Mouse (Mus musculus): ENCODE measurements around the gene Ppp2r1b. TPM values are rescaled to one million over a fixed set of nuclear protein-coding genes. Genes with fewer than 3 reads are reported as not detected.

The Ppp2r1b gene
- total and polyA plus RNA-seq, 3 experiments: 39.6 to 66.6 (median 42.1) TPM

DNA sequence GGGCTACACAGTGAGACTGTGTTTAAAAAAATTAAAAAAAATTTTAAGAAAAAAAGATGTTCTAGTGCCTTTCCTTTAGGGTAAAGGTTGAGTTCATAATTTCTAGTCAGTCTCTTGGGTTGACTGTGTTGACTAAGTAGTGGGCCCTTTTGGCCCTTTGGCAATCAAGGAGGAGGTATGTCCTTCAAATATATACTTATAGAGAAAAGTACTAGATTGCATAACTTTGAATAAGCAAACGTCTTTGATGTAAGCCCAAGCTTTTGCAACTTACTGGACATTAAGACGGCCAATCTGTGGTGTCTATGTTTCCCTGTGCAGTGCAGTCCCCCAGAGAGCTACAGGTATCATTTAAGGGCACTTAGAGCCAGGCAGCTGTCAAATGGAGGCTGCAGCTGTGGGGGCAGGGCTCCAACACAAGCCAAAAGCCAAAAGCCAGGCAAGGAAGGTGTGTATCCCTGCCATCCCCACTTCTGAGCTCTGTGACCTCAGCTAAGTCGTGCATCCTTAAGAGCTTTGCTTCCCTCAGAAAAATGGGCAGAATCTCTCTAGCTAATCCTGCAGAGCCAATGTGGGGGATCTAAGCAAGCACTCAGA, 45.5 kb downstream of the Ppp2r1b start:
- Histone ChIP-seq H3K4me3 (replicated peaks in 1 of 3; ENCODE audit: low read depth in 2 of 3, low read length in 2 of 3, poor library complexity in 1 of 3) (no peak overlapping the region), H3K27me3 (replicated peaks) (no peaks in the 10 kb centered on the region), H3K4me2 (ENCODE audit: insufficient read depth, low read depth, poor library complexity, severe bottlenecking) (no peak overlapping the region), H3K27ac (ENCODE audit: insufficient read depth, low read depth) (no peak overlapping the region), H3K36me3 (replicated peaks in 1 of 2; ENCODE audit: control insufficient read depth in 1 of 2, insufficient read depth in 1 of 2, low read length in 1 of 2) (peaks cover 44 to 87% of the 10 kb centered on the region in 2 experiments), H3K9me3 (replicated peaks; ENCODE audit: low read length) (no peaks in the 10 kb centered on the region), H3K4me1 (ENCODE audit: control insufficient read depth in 1 of 2, insufficient read depth in 2 of 2) (peaks cover 0 to 4% of the 10 kb centered on the region in 2 experiments; a peak in 1 of 4 replicates), H3K9ac (ENCODE audit: insufficient read depth, low read depth) (no peak overlapping the region), H3K79me2 (replicated peaks; ENCODE audit: control insufficient read depth, extremely low read depth, insufficient read depth, poor library complexity, severe bottlenecking) (no peaks in the 10 kb centered on the region; the same call in 1 of the 2 replicates)
- TF ChIP-seq TBP (conservative IDR thresholded peaks at IDR 0.05; ENCODE audit: low read depth, low read length): no peak
- no peak for TF ChIP-seq USF2 (conservative IDR thresholded peaks at IDR 0.05; ENCODE audit: low read depth, low read length)
- no peak for DNase-seq (ENCODE audit: extremely low read depth)
- dilution Hi-C loops (cut with MboI; ENCODE audit: extremely low pct_ligation_motif_present, extremely low pct_unique_long_range_greater_than_20kb, low sequenced_read_pairs): no loop called here
- in situ Hi-C loops (cut with MboI; ENCODE audit: low pct_ligation_motif_present, low pct_unique_long_range_greater_than_20kb, low sequenced_read_pairs): no loop called here

DNA sequence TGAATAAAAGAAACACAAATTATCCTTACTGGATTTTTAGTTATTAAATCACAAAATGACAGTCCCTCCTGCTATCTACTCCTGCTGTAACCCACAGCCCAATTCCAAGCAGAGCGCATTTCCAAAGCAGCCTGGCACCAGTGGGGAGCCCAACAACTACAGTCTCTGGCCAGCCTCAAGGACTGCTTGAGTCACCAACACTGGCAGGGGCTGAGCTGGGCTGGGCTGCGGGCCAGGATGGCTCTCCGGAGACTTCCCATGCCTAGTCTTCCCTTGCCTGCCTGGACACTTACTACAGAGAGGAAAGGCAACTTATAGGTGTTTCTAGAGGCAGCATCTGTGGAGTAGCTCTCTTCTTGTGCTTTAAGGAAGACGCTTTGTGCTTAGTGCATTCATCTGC, 48.6 kb downstream of the Ppp2r1b start:
- TF ChIP-seq TBP (conservative IDR thresholded peaks at IDR 0.05; ENCODE audit: low read depth, low read length) (no peak), CHD2 (IDR thresholded peaks at IDR 0.05; ENCODE audit: low read length) (no peak), MXI1 (IDR thresholded peaks at IDR 0.05; ENCODE audit: low read depth, low read length) (no peak), SMC3 (IDR thresholded peaks at IDR 0.05; ENCODE audit: low read depth, low read length) (no peak), ZMIZ1 (IDR thresholded peaks at IDR 0.05; ENCODE audit: low read depth, low read length) (no peak), EP300 (IDR thresholded peaks at IDR 0.05; ENCODE audit: low read length) (no peak), CHD1 (IDR thresholded peaks at IDR 0.05; ENCODE audit: low read depth, low read length) (no peak), GABPA (IDR thresholded peaks at IDR 0.05; ENCODE audit: insufficient replicate concordance, low read depth, low read length) (no peak), RCOR1 (conservative IDR thresholded peaks at IDR 0.05; ENCODE audit: low read depth, low read length) (no peak), ZC3H11A (IDR thresholded peaks at IDR 0.05; ENCODE audit: low read depth, low read length) (no peak), PAX5 (IDR thresholded peaks at IDR 0.05; ENCODE audit: low read length) (no peak), ELF1 (IDR thresholded peaks at IDR 0.05; ENCODE audit: low read depth, low read length) (no peak), MAZ (IDR thresholded peaks at IDR 0.05; ENCODE audit: low read depth, low read length) (no peak), NRF1 (IDR thresholded peaks at IDR 0.05; ENCODE audit: low read depth, low read length) (no peak), POLR2A (IDR thresholded peaks at IDR 0.05; ENCODE audit: low read depth, low read length) (no peak), KAT2A (IDR thresholded peaks at IDR 0.05; ENCODE audit: insufficient replicate concordance, low read length) (no peak), ZKSCAN1 (IDR thresholded peaks at IDR 0.05; ENCODE audit: borderline replicate concordance, low read depth, low read length) (no peak), MAFK (IDR thresholded peaks at IDR 0.05; ENCODE audit: insufficient replicate concordance, low read length) (no peak), USF1 (IDR thresholded peaks at IDR 0.05; ENCODE audit: low read depth, low read length) (no peak), MEF2A (IDR thresholded peaks at IDR 0.05; ENCODE audit: borderline replicate concordance, low read depth, low read length) (no peak)
- no peaks in the 10 kb centered on the region for H3K27me3 ChIP-seq (replicated peaks)
- no peak for DNase-seq (ENCODE audit: extremely low read depth)
- H3K27ac ChIP-seq (ENCODE audit: insufficient read depth, low read depth): no peak overlapping the region
- in situ Hi-C loops (cut with MboI; ENCODE audit: low pct_ligation_motif_present, low pct_unique_long_range_greater_than_20kb, low sequenced_read_pairs): no loop called here
- peaks cover 60 to 87% of the 10 kb centered on the region in 2 experiments for H3K36me3 ChIP-seq (replicated peaks in 1 of 2; ENCODE audit: control insufficient read depth in 1 of 2, insufficient read depth in 1 of 2, low read length in 1 of 2)
- no peak overlapping the region for H3K4me3 ChIP-seq (replicated peaks in 1 of 3; ENCODE audit: low read depth in 2 of 3, low read length in 2 of 3, poor library complexity in 1 of 3)
- no peak overlapping the region for H3K4me2 ChIP-seq (ENCODE audit: insufficient read depth, low read depth, poor library complexity, severe bottlenecking)
- H3K9ac ChIP-seq (ENCODE audit: insufficient read depth, low read depth): no peak overlapping the region
- H3K4me1 ChIP-seq (ENCODE audit: control insufficient read depth in 1 of 2, insufficient read depth in 2 of 2): peaks cover 0 to 16% of the 10 kb centered on the region in 2 experiments; a peak in 2 of 4 replicates
- no peaks in the 10 kb centered on the region for H3K9me3 ChIP-seq (replicated peaks; ENCODE audit: low read length)
- dilution Hi-C loops (cut with MboI; ENCODE audit: extremely low pct_ligation_motif_present, extremely low pct_unique_long_range_greater_than_20kb, low sequenced_read_pairs): no loop called here
- H3K79me2 ChIP-seq (replicated peaks; ENCODE audit: control insufficient read depth, extremely low read depth, insufficient read depth, poor library complexity, severe bottlenecking): no peaks in the 10 kb centered on the region
